Mouse (Mus musculus): ENCODE data around the gene Fbl. TPM values are rescaled to one million over a fixed set of nuclear protein-coding genes. Genes with fewer than 3 reads are reported as not detected.

Fbl gene
- total RNA-seq, 2 experiments from 2014 or later = 21.2 to 28.9 TPM

DNA sequence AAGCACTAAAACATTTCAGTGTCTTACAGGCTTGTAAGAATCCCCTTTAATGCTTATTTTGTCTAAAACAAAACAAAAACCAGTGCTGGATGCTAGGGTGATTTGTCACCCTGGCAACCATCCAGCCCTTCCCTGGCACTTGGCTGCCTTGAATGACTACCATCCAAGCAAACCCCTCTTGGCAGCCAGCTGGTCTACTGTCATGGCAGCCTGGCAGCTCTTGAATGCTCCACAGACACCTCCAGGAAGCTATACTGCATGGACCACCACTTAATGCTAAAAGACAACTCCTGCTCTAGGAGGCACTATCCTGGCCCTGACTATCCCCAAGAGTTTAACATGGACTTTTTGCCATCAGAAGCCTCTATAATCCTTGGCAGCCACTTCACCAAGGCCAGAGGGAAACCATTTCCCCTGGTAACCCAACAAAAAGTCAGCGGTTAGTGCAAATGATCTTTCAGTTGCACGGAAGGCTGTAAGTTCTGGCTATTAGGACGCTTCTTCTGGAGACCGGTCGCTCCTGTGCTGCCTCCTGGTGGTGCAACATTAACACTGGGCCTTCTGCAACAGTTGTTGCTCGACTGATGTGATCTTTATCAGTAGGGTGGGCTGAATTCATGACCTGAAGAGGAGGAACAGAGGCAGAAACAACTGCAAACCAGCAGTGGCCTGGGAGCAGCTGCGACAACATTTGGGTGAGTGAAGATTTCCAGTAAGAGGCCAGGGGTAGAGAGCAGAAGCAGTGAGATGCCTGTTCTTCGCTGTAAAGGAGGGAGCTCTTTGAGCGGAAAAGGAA, 992 bp upstream of the Fbl start:
- intact Hi-C loops (cut with DNase I) = loop anchor here (5.0 kb wide), 1 partner anchor 134 kb away; the partner anchor contains the start of gene Dll3
- DNase-seq = peak; percentile 76
- peak; percentile 81 for TF ChIP-seq CTCF (IDR thresholded peaks at IDR 0.05)
- peak overlapping the region; percentile 93 for H3K4me3 ChIP-seq
- peak overlapping the region; percentile 97 for H3K27ac ChIP-seq

DNA sequence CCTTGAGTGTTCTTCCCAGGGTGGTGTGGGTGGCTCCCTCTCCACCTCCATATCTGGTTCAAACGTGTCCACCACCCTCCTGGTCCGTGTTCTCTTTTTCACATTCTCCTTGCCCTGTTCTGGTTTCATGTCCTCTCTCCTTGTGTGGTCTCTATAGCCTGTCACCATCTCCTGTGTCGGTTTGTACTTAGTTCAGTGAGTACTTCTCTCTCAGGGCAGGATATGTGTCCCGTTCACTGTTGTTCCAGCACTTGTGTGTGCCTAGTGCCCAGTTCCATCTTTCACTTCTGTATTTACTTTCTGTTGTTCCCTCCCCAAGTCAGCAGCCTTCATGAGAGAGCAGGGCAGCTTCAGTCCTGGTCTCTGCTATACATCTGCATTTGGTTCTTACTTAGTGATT, 5.8 kb downstream of the Fbl start:
- no peak for DNase-seq
- intact Hi-C loops (cut with DNase I) = loop anchor here (5.0 kb wide), 1 partner anchor 162 kb away; the partner anchor contains the start of gene Supt5
- TF ChIP-seq CTCF (IDR thresholded peaks at IDR 0.05) = no peak
- H3K27ac ChIP-seq = no peak overlapping the region
- no peak overlapping the region for H3K4me3 ChIP-seq

- peak within 1 kb of the TSS; percentile 100 for H3K4me3 ChIP-seq
- H3K27ac ChIP-seq = peak within 1 kb of the TSS; percentile 96
- intact Hi-C loops (cut with DNase I) = loop anchor here (5.0 kb wide), 1 partner anchor 158 kb away; the partner anchor contains the start of gene Supt5
- TF ChIP-seq CTCF (IDR thresholded peaks at IDR 0.05) = no peak
- DNase-seq = peak; percentile 99
Measured at GRCm38 (mm10) chr7:28179228-28179627, 9.7 kb downstream of the Fbl start, which contains the start of gene Dyrk1b. Dyrk1b (plus strand) TSS chr7:28179469.

DNA sequence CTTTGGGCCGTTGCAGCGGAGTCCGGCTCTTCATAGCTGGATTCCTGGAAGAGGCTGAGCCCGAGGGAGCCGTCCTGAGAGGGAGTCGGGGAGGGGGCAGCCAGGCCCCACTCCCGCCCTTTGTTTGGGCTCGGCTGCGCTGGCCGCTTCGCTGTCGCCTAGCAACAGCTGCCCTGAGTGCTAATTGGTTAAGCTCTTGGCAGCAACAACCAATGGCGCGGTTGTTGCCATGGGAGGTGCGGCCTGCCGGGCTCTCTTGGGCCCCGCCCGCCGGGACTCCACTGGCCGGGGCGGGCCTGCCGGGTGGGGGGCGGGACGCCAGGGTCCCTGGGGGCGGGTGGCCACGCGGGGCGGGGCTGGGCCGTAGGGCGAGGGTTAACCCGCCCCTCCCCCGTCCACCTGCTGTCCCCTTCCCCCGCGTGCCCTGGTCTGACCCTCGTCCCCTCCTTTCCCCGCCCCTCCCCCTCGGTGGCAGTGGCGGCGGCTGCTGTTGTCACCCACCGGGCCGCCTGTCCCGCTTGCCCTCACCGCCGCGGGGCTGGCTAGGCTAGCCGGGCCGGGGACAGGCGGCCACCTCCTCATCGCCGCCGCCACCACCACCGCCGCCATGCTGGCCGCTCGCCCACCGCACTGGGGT, 10.3 kb downstream of the Fbl start:
- DNase-seq = peak; percentile 98
- Histone ChIP-seq H3K27ac (peak overlapping the region; percentile 96), H3K4me3 (peak overlapping the region; percentile 100)
- TF ChIP-seq CTCF (IDR thresholded peaks at IDR 0.05) = no peak
- intact Hi-C loops (cut with DNase I) = loop anchor here (1.0 to 5.0 kb wide), 3 partner anchors 17 to 157 kb away; partner anchors contain the start of gene Supt5

DNA sequence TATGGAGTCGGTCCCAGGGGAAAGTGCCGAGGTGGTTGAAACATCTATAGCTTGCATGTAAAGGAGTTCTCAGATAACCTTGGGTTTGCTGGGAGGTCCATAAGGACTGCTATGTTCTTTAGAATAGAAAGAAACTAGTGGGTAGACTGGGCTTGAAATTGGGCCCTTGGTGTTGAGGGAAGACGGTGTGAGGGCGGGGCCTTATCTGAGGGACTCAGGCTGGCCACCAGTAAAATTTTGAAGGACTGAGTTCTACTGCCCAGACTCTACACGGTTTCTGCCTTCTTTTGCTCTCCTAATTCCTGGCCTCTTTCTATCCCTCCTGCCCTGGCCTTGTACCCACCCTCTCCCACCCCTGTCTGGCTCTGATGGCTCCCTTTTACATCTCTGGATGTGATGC, 11.4 kb downstream of the Fbl start:
- no peak for TF ChIP-seq CTCF (IDR thresholded peaks at IDR 0.05)
- peak overlapping the region; percentile 100 for H3K4me3 ChIP-seq
- intact Hi-C loops (cut with DNase I) = loop anchor here (1.0 to 2.0 kb wide), 2 partner anchors 16 to 22 kb away; no protein-coding TSS in a partner anchor
- peak overlapping the region; percentile 96 for H3K27ac ChIP-seq
- DNase-seq = no peak

GRCm38 (mm10) chr7:28181376-28181775, 11.9 kb downstream of the Fbl start:
- peak overlapping the region; percentile 100 for H3K4me3 ChIP-seq
- H3K27ac ChIP-seq = peak overlapping the region; percentile 96
- DNase-seq = no peak
- intact Hi-C loops (cut with DNase I) = loop anchor here (2.0 kb wide), 1 partner anchor 15 kb away; no protein-coding TSS in a partner anchor
- no peak for TF ChIP-seq CTCF (IDR thresholded peaks at IDR 0.05)

- intact Hi-C loops (cut with DNase I) = no loop called here
- H3K4me3 ChIP-seq = peak overlapping the region; percentile 100
- H3K27ac ChIP-seq = peak overlapping the region; percentile 96
- peak; percentile 79 for DNase-seq
- no peak for TF ChIP-seq CTCF (IDR thresholded peaks at IDR 0.05)
Measured at GRCm38 (mm10) chr7:28182320-28182719, 12.8 kb downstream of the Fbl start.

DNA sequence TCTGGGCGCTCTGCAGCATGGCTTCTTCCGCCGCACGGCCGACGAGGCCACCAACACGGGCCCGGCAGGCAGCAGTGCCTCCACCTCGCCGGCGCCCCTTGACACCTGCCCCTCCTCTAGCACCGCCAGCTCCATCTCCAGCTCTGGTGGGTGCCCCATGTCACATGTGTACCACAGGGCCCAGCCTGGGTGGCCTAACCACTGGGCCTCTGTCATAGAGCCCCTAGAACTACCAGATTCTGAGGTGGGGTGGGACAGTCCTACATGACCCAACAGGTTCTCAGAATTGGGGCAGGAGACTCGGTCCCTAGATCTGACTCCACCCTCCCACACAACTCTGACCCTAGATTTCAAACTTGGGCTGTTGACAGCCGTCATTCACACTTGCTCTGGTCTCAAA, 16.4 kb downstream of the Fbl start:
- no peak for TF ChIP-seq CTCF (IDR thresholded peaks at IDR 0.05)
- no peak for DNase-seq
- Histone ChIP-seq H3K4me3 (no peak overlapping the region), H3K27ac (no peak overlapping the region)
- intact Hi-C loops (cut with DNase I) = no loop called here

DNA sequence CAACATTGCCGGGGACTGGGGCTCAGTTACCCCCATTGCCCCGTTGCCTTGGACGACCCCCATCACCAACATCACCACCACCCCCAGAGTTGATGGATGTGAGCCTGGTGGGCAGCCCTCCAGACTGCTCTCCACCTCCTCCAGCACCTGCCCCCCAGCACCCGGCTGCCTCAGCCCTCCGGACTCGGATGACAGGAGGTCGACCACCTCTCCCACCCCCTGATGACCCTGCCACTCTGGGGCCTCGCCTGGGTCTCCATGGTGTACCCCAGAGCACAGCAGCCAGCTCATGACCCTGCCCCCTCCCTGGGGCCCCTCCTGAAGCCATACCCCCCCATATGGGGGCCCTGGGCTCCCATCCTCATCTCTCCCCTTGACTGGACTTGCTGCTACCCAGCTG, 17.1 kb downstream of the Fbl start:
- Histone ChIP-seq H3K4me3 (no peak overlapping the region), H3K27ac (no peak overlapping the region)
- intact Hi-C loops (cut with DNase I) = no loop called here
- TF ChIP-seq CTCF (IDR thresholded peaks at IDR 0.05) = no peak
- DNase-seq = no peak

DNA sequence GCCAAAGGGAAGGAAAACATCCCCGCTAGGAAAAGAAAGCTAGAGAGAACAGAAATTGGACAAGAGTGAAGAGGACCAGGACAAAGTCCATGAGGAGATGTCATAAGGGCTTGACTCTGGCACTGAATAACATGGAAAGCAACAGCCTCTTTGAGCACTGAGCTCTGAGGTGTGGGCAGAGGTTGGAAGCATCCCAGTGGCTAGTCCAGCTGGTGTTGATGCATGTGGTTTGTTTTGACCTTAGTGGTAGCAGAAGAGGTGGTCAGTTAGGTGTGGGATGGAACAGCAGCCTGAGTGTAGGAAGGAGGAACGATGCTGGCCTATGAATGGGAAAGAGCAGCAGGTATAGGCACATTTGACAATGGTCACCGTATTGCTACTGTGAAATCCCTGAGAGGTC, 22.0 kb downstream of the Fbl start:
- Histone ChIP-seq H3K4me3 (no peak overlapping the region), H3K27ac (no peak overlapping the region)
- intact Hi-C loops (cut with DNase I) = no loop called here
- DNase-seq = no peak
- TF ChIP-seq CTCF (IDR thresholded peaks at IDR 0.05) = no peak

DNA sequence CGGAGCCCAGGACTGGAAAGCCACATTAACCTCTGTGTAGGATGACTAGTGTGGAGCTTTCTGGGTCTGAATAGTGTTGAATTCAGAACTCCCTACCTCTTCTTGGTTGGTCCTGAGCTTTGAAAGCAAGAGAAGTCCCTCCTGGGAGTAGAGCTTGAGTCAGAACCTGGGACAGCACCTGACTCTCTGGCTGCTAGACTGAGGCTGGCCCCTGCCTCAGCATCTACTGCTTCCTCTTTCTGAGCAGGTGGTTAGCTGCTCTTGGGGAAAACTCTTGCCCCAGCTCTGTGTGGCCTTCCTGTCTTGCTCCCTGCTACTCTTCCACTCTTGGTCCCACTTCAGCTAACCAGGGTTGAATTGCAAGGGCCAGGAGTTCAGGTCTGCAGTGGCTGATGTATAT, 22.4 kb downstream of the Fbl start:
- no peak for TF ChIP-seq CTCF (IDR thresholded peaks at IDR 0.05)
- intact Hi-C loops (cut with DNase I) = no loop called here
- Histone ChIP-seq H3K4me3 (no peak overlapping the region), H3K27ac (0 out of 2 replicates have a peak overlapping the region, but pooled peaks have one; percentile 35)
- no peak for DNase-seq

GRCm38 (mm10) chr7:28195414-28196098, 26.0 kb downstream of the Fbl start:
- H3K27ac ChIP-seq = peak overlapping the region; percentile 84
- intact Hi-C loops (cut with DNase I) = loop anchor here (2.0 kb wide), 1 partner anchor 15 kb away; no protein-coding TSS in a partner anchor
- TF ChIP-seq CTCF (IDR thresholded peaks at IDR 0.05) = no peak
- no peak for DNase-seq
- H3K4me3 ChIP-seq = no peak overlapping the region
